Mouse (Mus musculus): ENCODE results near the gene Cyp4f40.
"Not testable (repeated sequence)": the region's sequence is repeated elsewhere in the genome, so short reads cannot be mapped to it uniquely, and the experiment has no call there.

Cyp4f40 gene

DNA sequence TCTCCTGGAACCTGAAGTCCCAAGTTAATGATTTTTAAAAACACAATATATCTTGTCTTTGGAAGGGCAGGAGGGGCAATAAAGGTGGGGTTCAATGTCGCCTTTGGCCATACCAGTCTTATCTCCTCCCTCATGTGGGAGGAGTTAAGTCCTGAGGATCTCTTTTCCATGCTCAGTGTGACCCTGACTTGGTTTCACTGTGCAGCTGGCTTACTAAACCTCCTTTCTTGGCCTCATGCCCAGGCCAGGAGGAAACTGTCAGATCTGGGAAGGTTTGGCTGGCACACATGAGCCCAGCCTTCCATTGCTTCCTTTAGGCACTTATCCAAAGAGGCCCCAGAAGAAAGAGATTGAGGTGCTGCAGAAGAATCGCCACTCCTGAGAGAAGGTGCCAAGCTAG, at the start of gene Cyp4f40:
Gene Cyp4f40, plus strand, starts transcription at position 189 of the 400 bp plus-strand sequence.
- DNase-seq (ENCODE audit: low read depth, low spot score): no peak

DNA sequence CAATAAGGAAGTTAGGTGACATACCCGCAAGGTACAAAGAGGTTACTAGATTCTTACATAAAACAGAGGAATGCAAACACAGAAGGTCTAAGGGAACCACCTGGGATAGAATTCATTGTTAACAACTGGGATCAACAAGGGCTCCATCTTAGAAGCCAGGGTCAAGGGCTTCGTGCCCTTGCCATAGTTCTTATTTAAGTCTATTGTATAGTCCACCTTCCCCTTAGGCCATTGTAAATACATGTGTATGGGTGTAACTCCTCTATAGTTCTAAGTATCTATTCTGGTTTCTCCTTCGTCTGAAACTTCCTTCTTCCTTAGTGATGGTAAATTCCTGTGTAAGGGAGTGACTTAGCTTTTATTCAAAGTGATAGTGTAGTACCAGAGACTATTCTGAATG, 48.5 kb upstream of the Cyp4f40 start:
- DNase-seq (ENCODE audit: low read depth, low spot score): not testable (repeated sequence)

DNA sequence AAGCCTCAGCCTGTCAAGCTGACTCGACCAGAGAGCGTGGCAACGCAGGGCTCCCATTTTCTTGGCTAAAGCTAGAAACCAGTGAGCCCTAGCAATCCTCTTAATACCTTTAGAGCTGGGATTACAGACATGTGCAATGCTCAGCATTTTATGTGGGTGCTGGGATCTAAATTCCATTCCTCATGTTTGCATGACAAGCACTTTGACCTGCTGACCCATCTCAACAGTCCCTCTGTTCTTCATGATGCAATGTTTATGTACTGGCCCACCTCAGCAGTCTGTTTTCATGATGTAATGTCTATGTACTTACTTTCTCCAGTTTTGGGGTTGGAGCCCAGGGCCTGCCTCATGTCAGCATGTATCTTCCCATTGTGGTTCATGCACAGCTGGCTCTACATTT, 47.8 kb upstream of the Cyp4f40 start:
- no peak for DNase-seq (ENCODE audit: low read depth, low spot score)

DNA sequence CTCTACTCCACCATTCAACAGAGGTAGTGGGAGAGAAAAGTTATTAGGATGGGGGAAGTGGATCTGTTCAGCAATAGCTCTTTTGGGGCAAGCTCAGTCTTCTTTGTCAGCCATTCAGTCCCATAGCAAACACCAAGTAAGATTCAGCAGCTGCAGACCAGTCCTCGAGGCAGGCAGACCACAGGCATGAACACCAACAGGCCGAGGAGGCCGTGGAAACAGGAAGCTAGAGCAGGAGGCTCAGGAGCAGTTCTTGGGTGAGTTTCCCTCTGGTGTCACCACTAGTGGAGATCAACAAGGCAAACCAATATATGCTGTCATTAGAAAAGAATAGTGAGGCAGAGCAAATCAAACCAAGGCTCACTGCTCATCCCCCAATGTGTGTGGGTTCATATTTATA, 46.3 kb upstream of the Cyp4f40 start:
- no peak for DNase-seq (ENCODE audit: low read depth, low spot score)

DNA sequence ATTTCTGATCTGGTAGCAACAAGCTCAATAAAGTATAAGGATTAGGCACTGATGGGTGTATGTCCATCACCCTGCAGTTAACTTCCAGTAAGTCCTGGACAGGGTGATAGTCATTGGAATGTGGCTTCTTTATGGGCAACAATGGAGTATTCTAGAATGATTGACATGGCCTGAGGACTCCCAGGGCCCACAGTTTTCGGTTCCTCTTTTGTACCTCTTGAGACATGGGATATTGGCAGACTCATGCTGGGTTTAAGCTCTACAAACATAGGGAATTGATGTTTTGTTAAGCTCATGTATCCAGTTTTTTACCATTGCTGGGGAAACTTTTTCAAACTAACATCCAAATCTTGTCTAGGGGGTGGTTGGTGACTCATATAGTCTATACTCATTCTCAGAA, 41.4 kb upstream of the Cyp4f40 start:
- DNase-seq (ENCODE audit: low read depth, low spot score): no peak

DNA sequence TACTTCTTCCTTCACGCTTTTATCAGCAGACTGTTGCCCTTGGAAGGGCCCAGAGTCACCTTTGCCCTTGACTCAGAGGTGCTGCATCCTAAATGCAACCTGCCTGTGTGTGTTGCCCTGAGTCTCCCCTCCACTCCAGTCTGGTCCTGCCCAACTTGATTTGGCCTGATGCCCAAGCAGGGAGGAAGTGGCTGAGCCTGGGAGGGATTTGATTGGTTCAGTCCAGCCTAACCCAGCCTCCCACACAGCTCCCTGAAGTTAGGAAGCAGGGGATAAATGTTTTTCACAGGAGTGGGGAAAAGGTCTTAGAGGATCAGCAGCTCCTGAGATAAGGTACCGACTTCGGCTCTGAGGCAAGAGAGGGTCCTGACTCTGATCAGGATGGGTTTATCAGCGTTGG, 37.7 kb upstream of the Cyp4f40 start, which contains the start of gene Cyp4f37:
Gene Cyp4f37, plus strand, starts transcription at position 292 of the 400 bp plus-strand sequence.
- not testable (repeated sequence) for DNase-seq (ENCODE audit: low read depth, low spot score)

DNA sequence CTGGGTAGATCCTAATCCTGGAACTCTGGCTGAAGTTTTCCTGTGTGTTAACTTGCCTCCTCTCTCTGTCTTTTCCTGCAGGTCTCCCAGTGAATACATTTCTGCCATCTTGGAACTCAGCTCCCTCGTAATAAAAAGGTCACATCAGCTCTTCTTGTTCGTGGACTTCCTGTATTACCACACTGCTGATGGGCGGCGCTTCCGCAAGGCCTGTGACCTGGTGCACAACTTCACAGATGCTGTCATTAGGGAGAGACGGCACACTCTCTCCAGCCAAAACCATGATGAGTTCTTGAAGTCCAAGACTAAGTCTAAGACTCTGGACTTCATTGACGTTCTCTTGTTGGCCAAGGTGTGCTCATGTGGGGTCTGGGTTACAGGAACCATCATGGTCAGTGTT, 29.0 kb upstream of the Cyp4f40 start:
- DNase-seq (ENCODE audit: low read depth, low spot score): not testable (repeated sequence)

DNA sequence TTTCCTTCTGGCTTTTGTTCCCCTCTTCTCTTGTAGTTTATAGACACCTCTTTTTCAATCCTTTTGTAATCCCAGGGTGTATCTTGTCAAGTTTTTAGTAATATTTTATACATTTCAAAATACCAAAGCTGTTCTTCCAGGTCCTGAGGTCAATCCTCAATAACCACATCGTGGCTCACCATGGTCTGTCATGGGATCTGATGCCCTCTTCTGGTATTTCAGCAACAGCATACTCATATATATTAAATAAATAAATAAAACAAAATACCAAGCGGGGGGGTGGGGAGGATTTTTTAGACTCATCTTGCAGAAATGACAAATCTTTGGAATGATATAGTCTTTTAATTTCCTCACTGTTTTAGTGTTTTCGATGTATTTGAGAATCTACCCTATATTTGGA, 26.8 kb upstream of the Cyp4f40 start:
- DNase-seq (ENCODE audit: low read depth, low spot score): no peak

DNA sequence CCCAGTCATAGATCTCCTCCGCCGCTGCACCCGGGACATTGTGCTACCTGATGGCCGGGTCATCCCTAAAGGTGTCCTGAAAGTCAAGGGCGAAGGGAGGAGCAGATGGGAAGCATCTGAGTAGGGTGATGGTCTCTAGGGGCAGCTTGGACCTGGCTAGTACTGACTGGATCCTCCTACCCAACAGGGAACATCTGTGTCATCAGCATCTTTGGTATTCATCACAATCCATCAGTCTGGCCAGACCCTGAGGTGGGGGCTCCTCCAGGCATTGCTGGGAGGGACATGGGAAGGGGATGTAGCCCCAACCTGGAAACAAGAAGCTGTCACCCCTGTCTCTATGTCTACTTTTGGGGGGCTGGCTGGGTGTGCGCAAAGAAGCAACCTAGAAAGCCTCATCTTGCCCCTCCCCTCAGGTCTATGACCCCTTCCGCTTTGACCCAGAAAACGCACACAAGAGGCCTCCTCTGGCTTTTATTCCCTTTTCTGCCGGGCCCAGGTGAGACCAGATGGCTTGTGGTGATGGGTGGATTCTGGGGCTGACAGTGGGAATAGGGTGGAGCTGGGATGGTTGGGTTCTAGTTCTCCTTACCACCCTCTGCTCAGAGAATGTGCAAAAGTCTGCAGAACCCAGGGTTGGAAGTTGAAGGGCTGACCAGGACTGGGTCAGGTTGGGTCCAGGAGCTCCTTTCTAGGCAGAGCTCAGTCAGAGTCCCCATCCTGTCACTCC, 24.3 kb upstream of the Cyp4f40 start:
- DNase-seq (ENCODE audit: low read depth, low spot score): not testable (repeated sequence)

DNA sequence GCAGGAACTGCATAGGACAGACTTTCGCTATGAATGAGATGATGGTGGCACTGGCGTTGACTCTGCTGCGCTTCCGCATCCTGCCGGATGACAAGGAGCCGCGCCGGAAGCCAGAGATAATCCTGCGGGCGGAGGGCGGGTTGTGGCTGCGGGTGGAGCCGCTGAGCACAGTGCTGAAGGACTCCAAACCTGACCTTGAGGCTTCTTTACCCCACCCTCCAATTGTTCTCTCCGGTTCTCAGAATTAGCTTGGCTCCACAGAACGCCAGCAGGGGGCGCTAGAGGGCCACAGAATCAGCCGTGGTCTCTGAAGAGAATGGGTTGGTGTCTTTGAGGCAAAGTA, 23.8 kb upstream of the Cyp4f40 start:
- peak; percentile 69 for DNase-seq (ENCODE audit: low read depth, low spot score)

DNA sequence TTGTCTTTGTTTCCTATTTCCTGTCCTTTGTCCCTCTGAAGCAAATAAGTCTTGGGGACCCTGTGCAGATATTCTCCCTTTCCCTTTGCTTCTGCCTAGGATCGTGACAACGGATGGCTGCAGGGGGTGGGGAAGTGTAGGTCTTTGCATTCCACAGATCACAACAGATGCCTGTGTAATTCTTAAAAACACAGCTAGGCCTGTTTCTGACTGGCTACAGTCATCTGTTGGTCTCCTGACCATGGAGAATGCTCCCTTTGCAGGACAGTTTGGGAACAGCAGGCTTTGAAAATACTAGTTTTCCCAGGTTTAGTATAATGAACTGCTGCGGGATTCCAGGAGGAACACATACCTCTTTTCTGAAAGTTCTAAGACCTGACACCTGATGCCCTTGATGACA, 22.4 kb upstream of the Cyp4f40 start:
- no peak for DNase-seq (ENCODE audit: low read depth, low spot score)

DNA sequence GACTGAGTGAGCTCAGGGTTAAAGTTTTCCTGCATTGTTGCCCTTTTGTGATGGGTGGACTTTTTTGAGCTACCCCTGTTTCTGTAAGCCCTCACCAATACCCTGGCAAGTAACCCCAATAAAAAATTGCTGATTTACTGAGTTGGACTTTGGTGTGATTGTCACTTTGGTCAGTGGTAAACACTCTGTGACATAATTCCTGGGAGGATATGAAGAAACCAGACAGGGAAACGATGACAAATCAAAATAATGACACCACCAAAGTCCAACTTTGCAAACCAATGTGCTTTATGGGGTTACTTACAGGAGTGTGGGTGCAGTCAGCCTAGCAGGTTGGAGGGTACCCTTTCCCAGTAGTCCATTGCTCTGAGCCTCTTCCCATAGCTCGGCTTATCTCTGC, 21.5 kb upstream of the Cyp4f40 start:
- no peak for DNase-seq (ENCODE audit: low read depth, low spot score)

DNA sequence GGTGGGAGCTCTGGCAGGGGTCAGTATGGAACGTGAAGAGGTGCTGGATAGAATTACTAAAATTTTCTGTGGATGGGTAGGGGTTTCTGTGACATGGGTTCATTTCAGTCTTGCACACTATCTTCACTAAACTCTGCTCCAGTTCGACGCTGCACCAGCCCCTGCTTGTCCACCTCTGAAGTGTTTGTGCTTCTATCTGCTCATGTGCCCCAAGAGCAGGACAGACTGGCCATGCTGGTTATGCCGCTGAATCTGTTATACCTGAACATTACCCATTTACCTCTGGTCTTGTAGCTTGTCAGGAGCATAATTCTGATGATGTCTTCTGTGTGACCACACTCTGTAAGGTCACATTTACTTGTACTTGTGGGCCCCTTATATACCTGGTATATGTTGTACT, 12.1 kb upstream of the Cyp4f40 start:
- no peak for DNase-seq (ENCODE audit: low read depth, low spot score)

DNA sequence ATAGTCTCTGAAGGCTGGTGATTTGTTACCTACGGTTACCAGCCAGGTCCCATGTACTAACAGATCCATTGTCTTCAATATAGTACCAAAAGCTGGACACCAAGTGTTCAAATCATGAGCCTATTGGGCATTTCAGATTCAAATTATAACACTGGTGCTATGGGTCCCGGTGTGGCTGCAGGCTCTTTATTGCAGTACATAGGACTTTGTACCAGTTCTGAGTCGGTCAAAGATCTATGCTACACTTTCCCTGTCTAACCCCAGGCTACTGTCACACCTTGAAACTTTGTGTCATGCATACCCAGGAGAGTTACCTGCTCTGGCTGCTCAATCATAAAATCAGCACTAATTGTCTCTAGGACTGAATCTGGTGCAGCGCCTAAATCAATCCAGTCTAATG, 4.8 kb upstream of the Cyp4f40 start:
- DNase-seq (ENCODE audit: low read depth, low spot score): no peak

DNA sequence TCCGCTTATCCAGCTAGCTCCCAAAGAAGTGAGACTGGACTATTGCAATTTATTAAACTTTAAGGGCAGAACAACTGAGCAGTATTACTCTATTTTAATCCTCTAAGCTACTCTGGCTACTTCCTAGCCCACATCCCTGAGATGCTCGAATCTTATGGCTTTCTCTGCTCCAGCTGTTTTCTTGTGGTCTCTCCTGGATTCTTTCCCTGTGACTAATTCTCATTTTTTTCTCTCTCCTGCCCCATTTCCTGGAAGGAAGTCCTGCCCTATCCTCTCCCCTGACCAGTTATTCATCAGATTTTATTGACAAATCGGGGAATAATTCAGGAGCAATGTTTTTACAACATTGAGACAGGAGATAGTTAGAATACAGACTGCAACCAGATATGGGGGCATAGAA, 1.7 kb upstream of the Cyp4f40 start:
- DNase-seq (ENCODE audit: low read depth, low spot score): no peak

DNA sequence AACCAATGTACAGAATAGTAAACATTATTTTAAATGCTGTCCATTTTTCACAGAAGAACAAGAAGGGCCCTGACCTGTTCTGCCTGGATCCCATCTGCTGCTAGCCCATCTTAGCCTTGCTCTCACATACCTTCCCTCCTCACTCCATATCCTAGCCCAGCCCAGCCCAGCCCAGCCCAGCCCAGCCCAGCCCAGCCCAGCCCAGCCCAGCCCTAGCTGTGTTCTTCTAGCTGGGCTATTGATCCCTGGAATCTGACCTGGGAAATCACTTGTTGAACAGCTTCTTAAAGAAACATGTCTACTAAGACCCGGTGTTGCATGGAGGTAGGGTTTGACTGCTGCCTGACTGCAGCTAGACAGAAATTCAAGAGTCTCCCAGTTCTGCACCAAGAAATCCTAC, 454 bp upstream of the Cyp4f40 start:
- DNase-seq (ENCODE audit: low read depth, low spot score): no peak

DNA sequence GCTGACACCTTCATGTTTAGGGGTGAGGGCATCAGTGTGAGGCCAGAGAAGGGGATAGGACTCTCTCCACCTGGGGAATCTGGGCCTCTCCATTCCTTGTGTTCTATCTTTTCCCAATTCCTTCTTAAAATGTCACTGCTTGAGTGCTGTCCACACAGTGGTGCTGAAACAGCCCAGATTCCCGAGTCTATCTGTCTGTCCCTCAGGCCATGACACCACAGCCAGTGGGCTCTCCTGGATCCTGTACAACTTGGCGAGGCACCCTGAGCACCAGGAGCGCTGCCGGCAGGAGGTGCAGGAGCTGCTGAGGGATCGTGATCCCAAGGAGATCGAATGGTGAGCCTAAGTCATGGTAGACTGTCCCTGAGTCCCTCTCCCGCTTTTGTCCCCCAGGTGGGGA, 15.3 kb downstream of the Cyp4f40 start:
- DNase-seq (ENCODE audit: low read depth, low spot score): no peak

DNA sequence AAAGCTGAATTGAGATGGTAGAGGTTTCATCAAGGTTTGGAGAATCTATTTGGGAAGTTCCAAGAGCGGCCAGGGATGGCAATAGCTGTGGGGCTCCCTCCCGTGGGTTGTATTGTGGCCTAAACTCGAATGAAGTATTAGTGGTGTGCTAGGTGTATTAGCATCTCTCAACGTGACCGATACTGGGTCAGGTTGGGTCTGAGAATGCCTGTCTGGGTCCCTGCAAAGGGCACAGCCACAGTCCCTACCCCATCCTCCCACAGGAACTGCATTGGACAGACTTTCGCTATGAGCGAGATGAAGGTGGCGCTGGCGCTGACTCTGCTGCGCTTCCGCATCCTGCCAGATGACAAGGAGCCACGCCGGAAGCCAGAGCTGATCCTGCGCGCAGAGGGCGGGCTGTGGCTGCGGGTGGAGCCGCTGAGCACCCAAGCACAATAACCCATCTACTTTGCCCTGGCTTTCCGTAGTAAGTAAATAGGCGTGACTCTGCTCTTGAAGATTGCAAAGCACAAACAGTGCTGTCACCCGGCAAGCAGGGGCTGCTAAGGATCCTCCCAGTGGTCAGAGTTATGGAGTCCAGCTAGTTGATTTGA, 17.4 kb downstream of the Cyp4f40 start:
- no peak for DNase-seq (ENCODE audit: low read depth, low spot score)

DNA sequence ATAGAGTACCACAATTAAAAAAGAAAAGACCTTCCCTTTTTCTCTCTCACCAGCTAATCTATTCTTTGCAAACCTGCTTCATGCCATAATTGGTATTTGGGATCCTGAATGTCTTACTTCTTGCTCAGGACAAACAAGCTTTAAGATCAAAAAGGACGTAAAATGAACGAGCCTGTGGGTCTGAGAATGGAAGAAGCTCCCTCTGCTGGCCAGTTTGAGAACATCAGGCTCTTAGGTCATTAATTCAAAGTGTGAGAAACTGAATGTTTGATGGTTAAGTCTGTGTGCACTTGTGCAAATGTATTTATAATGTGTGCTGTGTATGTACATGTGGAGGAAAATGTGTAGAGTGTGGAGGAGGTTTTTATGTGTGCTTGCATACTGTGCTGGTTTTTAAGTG, 21.7 kb downstream of the Cyp4f40 start:
- peak; percentile 22 for DNase-seq (ENCODE audit: low read depth, low spot score)

DNA sequence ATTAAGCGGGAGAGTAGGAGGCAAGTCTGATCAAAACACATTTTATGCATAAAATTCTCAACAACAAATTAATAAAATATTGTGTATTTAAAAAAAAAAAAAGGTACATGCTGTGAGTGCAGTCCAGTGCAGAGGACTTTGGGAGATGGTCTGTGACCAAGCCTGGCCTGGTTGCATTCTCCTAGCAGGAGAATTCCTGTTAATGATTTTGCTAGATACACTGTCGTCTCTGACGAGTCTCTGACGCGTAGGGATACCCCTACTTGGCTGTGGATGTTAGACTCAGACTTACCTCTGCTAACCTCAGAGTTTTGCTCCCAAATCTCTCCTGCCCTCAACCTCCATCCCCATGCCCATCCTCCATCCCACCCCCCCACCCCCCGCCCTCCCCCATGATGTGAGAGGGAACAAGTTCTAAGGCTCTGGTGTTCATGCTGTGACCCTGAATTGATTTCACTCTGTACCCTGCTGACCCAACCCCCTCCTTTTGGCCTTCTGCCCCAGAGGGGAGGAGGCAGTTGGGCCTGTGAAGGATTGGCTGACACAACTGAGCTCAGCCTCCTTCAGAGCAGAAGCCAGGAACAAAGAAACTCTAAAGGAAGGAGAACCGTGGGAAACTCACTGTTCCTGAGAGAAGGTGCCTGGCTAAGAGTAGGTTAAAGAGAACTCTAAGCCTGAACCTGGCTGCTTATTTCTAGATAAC, 26.5 kb downstream of the Cyp4f40 start, which contains the start of gene Cyp4f15:
Gene Cyp4f15, plus strand, starts transcription at position 580 of the 703 bp plus-strand sequence.
- DNase-seq (ENCODE audit: low read depth, low spot score): no peak

DNA sequence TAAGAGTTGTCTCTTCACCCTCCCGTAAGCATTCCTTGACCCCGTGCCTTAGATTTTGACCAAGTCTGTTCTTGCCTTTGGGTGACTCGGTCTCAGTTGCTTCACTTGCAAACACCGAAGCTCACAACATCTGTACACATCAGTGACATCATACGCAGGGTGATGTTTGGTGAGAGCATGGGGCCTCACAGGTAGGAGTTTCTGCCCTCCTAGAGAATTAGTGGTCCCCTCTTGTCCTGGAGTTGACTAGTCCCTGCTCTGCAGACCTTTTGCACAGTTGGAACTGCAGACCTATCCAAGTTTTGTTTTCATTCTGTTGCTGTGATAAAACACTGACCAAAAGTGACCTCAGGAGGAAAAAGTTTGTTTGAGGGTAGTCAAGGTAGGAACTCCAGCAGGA, 28.0 kb downstream of the Cyp4f40 start:
- DNase-seq (ENCODE audit: low read depth, low spot score): no peak

DNA sequence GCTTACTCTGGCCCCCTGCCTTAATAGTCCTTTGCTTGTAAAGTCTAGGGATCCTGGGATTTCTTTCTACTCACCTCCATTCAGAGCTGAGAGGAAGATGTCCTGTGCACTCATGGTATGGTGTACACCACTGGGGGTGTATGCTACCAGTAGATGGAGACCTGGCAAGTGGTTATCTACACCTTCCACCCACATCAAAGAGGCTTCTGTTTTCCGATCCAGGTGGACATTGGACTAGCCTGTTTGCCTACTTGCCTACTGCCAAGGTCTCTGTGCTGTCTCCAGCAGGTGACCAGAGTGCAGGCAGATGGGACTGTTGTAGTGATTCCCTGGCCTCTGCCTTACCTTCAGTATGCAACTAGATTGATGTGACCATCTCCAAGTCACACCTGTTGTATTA, 32.3 kb downstream of the Cyp4f40 start:
- no peak for DNase-seq (ENCODE audit: low read depth, low spot score)

DNA sequence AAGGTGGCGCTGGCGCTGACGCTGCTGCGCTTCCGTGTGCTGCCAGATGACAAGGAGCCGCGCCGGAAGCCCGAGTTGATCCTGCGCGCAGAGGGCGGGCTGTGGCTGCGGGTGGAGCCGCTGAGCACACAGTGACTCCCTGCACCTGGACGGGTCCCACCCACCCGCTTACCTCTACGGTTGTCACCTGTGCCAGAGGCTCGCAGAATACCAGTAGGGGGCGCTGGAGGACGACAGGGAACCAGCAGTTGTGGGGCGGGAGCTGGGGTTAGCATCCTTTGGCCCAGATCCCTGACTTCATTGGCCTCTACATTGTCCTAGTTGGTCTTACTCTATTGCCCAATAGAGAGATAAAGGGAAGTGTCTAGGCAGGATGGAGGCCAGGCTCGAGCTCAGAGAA, 44.1 kb downstream of the Cyp4f40 start:
- no peak for DNase-seq (ENCODE audit: low read depth, low spot score)

All from retina, adult 2 months (tissue).